Mouse (Mus musculus): ENCODE measurements around the gene Cyp4a32.
"Not testable (repeated sequence)": the region's sequence is repeated elsewhere in the genome, so short reads cannot be mapped to it uniquely, and the experiment has no call there.

Gene Cyp4a32

DNA sequence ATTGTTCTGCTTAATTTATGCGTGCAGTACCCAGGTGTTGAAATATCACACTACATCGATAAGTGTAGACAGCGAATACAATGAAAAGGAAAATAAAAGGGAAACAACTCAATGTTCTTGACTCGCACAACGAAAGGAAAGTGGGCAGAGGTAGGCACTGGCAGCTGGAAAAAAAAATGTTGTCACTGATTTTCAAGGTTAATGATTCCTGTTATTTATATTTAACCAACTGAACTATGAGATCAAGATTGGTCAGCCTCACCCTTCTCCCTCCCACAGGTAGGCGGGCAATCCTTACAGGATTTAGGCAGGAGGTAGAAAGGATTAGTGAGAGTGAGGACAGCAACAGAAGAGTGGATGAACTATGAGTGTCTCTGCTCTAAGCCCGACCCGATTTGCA lies at the start of gene Cyp4a32:
Gene Cyp4a32 (plus strand): TSS at position 359 of the 400 bp plus-strand sequence.
- in situ Hi-C loops (cut with MboI, MseI) = loop anchor here (5.0 kb wide), 1 partner anchor 83 kb away; the partner anchor contains the start of gene Cyp4a10

DNA sequence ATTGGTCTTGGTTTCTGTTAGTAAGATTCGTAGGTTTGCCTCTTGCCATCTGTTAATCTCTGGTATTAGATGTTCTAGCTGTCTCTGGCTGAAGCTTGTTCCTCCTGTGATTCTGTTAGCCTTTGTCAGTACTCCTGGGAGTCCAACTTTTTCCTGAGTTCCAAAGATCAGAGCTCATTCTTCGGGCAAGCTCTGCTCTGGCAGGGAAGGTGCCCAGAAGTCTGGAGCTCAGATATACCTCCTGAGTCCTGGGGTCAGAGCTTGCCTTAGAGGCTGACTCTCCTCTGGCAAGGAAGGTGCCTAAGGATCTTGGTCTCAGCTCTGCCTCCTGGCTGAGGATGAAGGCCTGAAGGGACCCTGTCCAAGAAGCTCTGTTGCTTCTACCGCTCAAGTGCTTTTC lies 48.0 kb upstream of the Cyp4a32 start:
- in situ Hi-C loops (cut with MboI, MseI) = no loop called here

DNA sequence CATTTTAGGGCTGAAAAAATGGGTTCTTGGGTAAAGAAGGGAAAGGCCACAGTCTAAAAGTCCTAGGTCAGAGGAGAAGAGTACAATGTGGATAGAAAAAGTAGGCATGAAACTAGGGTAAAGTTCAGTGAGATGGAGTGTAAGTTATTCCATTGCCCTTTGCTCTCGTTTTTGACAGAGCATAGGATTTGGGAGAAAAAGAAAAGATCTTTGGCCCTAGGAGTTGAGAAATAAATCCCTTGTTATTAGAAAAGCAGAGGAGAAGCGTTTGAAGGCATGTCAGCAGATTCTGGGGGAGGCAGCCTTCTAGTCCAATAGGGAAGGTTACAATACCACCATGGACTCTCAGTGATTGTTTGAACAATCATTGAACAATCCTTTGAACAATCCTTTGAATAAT lies 45.3 kb upstream of the Cyp4a32 start:
- in situ Hi-C loops (cut with MboI, MseI) = no loop called here

DNA sequence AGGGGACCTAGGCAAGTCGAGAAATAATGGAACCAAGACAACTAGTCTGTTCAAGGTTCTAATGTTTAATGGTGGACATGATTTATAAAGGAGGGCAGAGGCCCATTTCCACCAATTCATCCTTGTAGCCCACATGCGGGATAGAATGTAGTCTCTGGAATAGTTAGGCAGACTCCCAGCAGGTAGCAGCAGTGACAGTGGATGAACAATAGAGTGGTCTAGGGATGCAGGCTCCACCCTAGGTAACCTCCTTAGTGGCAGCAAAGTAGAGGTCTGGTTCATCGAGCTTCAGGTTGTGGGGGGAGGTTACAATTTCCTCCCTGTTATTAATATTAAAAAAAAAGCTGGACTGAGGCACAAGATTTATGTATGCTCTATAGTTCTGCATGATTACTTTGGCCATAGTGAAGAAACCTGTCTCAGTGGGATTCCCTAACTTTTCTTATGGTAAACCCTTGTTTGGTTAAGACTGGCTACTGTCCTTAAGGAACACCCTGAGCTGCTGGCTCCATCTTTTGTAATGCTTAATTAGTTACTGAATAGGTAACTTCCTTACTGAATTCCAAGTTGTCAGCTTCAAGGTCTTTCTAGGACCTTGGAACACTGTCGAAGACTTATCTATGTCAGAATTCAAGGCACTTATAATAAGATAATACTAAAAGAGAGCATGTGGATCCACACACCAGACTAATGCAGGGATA lies 42.8 kb upstream of the Cyp4a32 start:
- in situ Hi-C loops (cut with MboI, MseI) = no loop called here

DNA sequence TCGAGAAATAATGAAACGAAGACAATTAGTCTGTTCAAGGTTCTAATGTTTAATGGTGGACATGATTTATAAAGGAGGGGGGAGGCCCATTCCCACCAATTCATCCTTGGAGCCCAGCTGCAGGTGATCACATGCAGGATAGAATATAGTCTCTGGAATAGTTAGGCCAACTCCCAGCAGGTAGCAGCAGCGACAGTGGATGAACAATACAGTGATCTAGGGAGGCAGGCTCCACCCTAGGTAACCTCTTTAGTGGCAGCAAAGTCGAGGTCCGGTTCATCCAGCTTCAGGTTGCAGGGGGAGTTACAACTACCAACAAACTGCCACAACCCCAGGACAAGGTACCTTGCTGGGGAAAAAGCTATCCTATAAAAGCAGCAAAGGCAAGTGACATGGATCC lies 39.5 kb upstream of the Cyp4a32 start:
- in situ Hi-C loops (cut with MboI, MseI) = not testable (repeated sequence)

DNA sequence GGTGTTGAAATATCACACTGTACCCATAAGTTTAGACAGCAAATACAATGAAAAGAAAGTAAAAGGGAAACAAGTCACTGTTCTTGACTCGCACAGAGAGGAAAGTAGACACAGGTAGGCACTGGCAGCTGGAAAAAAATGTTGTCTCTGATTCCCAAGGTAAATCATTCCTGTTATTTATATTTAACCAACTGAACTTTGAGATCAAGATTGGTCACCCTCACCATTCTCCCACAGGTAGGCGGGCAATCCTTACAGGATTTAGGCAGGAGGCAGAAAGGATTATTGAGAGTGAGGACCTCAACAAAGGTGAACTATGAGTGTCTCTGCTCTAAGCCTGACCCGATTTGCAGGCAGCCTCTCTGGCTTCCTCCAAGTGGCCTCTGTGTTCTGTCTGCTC lies 37.4 kb upstream of the Cyp4a32 start, which contains the start of gene Cyp4a31:
Gene Cyp4a31 (plus strand): TSS at position 249 of the 400 bp plus-strand sequence.
- in situ Hi-C loops (cut with MboI, MseI) = no loop called here

DNA sequence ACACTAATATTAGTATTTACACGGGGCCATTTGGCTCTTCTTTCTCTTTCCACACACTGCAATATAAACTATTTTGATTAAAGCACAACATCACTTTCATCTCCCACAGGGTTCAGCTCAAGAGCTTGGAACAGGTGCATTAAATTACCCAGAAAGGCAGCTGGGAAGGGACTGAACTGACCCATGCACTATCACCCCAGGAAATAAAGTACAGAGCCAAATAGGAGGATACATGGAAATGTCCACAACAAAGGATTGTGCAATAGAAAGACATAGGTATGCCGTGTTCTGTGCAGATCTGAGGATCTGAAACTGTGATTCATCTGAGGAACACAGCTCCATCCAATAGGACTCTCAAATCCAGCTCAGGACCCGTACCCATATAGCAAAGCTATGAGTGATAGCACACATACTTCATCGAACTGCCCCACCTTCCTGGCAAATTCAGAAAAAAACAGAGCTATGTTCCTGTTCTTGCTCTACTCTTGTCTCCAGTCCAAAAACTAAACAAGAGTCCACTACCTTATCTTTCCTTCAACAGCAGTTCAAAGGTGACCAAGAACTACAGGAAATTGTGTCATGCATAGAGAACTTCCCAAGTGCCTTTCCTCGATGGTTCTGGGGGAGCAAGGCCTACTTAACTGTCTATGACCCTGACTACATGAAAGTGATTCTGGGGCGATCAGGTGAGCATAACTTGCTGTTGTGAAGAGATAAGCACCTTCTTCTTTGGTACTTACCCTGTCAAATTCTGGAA lies 36.1 kb upstream of the Cyp4a32 start:
- in situ Hi-C loops (cut with MboI, MseI) = not testable (repeated sequence)

DNA sequence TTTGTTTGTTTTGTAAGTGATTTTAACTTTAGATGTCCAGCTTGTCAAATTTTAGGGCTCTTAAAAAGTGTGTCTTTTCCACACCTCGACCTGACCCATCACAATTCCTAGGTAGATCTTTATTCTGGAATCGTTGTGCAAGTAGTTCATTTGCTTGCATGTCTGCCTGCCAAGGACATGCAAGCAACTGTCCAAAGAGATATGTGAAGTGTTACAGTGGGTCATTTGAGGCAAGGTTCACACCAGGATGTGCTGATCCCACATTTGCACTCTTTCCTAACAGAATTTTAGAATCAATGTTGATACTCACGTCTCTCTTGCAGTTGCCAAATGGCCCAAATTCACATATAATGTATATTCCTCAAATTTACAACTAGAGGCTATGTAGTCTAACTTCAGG lies 25.5 kb upstream of the Cyp4a32 start:
- in situ Hi-C loops (cut with MboI, MseI) = no loop called here

DNA sequence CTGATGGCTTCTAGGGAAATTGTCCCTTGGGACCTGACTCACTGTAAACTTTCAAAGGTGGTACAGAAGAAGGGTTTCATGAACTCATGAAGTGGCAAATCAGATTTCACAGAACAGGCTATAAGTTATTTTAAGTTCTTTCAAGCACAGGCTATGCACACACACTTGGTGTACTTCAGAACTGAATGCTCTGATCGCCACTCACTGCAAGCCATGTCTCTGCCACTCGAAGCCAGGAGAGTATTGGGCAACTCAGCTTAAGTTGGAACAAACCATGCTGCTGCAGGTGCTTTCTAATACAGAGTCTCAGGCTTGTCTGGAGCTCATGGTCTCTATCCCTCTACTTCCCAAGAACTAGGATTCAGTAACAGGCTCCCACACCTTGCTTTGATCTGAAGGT lies 25.0 kb upstream of the Cyp4a32 start:
- in situ Hi-C loops (cut with MboI, MseI) = no loop called here

DNA sequence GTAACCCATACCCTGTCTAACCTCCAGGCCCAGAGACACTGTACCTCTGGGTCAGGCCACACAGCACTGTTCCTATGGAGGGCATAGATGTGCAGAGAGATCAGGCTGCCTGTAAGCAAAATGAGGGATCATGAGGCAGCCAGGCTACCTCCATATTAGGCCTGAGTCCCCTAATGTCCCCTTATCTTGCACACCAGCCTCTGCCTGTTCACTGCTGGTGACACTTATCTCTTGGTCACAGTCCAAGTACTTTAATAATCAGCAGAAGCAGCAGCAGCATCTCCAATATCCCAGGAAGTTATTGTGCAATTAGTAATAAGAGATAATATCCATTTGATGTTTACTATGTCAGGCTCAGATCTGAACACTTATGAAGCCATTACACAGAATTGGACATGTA lies 17.7 kb upstream of the Cyp4a32 start:
- in situ Hi-C loops (cut with MboI, MseI) = no loop called here

DNA sequence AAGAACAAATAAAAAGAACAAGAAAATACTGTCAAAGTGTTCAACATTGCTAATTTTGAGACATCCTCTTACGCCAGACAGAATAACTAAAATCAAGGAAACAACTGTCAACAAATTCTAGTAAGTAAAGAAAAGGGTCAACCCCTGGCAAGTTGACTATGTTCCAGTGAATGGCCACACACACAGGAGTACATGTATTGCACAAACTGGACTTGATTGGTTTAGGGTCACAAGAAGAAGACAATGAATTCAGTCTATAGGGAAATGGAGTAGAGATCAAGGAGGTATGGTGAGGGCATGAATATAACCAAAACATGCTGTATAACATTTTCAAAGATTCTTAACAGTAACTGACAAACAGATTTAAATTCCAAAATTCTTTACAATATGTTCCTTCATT lies 4.4 kb upstream of the Cyp4a32 start:
- in situ Hi-C loops (cut with MboI, MseI) = no loop called here

DNA sequence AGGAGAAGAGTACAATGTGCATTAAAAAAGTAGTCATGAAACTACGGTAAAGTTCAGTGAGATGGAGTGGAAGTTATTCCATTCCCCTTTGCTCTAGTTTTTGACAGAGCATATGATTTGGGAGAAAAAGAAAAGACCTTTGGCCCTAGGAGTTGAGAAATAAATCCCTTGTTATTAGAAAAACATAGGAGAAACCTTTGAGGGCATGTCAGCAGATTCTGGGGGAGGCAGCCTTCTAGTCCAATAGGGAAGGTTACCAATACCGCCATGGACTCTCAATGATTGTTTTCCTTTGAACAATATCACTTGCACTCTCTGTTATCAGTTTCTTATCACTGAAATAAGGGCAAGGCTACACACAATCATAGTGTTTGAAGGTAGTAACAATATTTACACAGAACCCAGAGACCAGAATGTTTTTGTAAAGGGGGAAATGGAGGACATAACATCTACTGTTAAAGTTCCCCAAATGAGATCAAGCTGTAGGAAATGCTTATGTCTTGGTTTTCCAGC lies 3.9 kb upstream of the Cyp4a32 start:
- in situ Hi-C loops (cut with MboI, MseI) = no loop called here

DNA sequence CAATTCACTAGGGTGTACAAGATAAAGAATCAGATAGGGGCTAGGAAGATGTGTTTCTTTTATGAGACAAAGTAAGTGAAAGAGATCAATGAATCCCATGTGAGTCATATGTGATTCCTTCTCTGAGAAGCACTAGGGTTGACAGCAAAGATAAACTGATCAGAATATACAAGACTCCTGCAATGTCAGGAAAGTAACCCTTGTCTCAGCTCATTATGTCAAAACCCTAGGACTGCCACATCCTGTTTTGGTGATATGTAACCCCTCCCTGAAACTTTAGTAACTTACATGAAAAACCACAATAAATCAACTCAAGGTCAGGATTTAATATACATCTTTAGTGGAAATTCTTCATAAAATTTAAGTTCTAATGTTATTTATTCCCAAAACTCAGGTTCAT lies 13.2 kb downstream of the Cyp4a32 start:
- in situ Hi-C loops (cut with MboI, MseI) = no loop called here

DNA sequence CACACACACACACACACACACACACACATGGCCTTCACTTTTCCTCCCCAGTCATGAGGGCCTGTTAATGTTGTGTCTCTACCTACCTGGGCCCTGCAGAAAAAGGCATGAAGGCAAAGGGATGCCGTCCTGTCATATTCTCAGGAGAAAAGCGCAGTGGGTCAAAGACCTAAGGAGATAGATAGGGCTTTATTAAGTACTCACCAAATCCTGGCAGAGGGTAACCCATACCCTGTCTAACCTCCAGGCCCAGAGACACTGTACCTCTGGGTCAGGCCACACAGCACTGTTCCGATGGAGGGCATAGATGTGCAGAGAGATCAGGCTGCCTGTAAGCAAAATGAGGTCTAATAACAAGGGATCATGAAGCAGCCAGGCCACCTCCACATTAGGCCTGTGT lies 24.8 kb downstream of the Cyp4a32 start:
- in situ Hi-C loops (cut with MboI, MseI) = not testable (repeated sequence)

DNA sequence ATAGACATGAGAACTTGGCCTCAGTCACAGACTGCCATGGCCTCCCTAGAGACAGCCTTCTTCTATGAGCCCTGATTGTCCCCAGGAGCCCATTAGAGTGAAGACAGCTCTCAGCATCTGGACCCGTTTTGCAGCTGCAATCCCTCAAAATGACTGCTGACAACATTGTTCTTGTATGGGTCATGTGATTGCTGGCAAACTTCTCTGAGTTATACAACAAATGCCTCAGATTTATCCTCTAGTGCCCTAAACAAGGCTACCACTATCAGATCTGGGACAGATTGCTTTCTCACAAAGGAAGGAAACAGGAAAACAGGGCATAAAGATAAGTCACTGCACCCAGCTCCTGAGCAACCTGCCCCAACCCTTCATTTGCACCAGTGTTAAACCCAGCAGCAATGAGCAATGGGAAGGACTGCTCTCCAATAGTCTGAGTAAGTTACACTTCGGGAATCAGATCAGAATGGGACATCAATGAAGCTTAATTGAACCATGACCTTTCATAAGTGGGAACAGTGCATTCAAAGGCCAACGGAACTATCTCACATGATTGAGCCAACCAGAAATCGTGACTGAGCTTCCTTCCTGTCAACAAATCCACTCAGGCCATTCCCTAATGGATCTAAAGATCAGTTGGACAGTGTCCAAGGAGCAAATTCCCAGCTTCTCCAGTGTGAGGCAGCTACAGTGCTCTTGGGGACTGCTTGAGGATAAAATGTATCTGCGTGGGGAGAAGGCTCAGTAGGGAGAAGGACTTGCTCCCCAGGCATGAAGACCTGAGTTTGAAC lies 42.4 kb downstream of the Cyp4a32 start:
- in situ Hi-C loops (cut with MboI, MseI) = no loop called here

DNA sequence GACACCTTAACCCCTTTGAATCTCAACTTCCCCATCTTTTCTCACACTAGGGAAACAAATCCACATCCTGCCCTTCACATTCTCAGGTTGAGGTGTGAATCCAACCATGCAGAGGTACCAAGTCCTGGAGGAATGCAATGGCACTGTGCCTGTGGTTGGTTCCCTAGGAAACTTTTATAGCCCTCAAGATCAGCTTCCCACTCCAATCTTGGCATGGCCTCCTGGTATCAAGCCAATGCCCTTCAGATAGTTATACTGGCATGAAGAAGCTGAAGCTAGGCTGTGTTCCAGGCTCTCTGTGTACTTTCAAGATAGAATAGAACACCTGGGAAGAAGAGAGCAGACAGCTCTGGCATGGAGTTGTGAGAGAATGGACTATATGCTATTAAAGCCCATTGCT lies 44.6 kb downstream of the Cyp4a32 start:
- in situ Hi-C loops (cut with MboI, MseI) = no loop called here

DNA sequence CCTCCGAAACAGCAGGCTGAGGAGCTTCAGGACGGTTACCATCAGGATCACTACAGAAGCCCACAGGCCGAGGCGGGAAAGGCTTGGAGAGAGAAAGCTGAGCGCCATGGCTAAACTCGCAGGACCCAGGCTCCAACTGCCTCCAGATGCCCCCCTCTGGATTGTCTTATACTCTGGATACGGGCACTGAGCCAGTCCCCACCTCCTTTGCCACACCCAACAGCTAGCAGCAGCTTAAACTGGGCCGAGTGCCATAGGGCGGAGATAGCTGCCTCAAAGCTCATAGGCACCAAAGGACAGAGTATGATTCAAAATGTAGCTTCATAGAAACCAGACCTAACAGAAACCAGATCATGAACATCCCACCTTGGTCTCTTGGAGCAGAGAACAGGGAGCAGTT lies 46.8 kb downstream of the Cyp4a32 start, which contains the start of gene Cyp4b1:
Gene Cyp4b1 (minus strand): TSS at position 144 of the 400 bp plus-strand sequence.
- in situ Hi-C loops (cut with MboI, MseI) = no loop called here

DNA sequence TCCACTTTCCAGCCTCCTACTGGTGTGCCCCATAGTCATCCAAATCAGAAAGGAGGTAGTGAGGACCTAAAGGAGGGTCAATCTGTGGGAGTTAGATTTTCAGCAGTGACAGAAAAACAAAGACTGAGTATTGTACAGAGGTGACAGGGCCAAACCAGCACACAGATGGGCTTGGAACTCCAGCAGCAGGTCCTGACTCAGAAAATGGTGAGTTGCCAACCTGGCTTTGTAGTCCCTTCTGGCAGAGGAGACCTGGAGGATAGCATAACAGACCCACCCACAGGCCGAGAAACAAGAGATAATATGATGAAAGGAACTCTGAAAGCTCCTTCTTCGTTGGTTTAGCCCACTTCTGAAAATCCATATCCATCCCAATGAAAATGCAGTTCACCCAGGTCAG lies 48.0 kb downstream of the Cyp4a32 start:
- in situ Hi-C loops (cut with MboI, MseI) = no loop called here

DNA sequence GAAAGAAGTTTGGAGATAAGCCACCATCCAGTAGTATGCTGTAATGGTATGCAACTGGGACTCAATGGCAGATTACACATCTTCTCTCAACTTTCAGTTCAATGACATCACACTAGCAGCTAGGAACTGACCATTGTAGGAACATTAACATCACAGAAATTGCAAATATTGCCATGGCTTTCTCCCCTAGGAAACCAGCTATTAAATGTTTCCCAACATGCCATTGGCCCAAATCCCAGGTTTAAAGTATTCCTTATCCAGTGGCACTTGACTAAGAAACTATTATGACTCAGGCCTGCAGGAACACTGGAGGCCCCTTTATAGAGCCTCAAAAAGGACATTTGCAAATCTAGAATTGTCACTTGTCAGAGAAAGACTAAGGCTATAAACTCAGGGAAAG lies 48.6 kb downstream of the Cyp4a32 start:
- in situ Hi-C loops (cut with MboI, MseI) = no loop called here

DNA sequence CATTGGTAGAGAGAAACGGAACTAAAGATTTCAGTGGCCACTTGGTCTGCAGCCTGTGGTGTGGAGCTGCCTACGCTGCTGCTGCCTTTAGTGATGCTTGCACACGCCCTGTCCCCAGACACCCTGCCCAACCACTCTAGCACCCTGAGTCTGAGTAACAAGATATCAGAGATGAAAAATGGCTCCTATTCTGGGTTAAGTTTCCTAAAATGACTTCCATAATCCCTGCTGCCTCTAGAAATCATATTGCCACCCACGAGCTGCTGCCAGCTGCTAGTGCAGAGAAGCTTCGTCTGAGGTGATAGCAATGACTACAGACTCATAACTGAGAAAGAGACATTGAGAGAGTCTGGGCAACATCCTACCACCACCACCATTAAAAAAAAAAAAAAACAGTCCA lies 50.1 kb downstream of the Cyp4a32 start:
- in situ Hi-C loops (cut with MboI, MseI) = no loop called here

DNA sequence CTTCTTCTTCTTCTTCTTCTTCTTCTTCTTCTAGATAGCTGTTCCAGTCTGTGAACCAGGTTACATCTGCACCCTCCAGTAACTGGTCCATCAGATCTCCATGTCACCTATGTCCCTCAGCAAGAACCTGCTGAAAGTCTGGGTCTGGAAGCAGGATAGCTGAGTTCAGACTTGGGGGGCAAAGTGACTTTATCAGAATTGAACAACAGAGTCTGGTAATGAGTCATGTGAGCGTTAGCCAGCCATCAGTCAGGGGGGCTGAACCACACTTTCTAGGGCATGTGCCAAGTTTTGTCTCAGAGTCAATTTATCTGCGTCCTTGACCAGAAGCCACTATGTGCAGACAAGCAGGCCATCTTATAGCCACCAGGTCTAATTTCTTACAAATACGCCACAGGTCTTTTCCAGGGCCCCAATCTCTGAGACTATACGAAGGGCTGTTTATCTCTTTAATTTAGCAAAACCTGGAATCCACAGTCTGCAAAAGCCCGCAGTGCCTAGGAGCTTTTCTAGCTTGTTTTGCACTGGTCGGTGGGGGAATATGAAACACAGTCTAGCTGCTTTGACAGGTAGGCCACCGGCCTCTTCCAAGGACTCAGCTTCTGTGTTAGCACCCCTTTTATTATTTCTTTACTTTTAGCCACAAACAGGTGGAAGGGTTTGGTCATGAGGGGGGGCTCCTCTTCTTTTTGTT lies 55.2 kb downstream of the Cyp4a32 start:
- in situ Hi-C loops (cut with MboI, MseI) = not testable (repeated sequence)
